Mouse (Mus musculus) layer of hippocampus, postnatal 14 days (tissue): ENCODE measurements at regions not wholly inside any gene's neighbourhood (a gene's known extent, or its start where the extent isn't known, plus 50 kb on each side); places are given as distances from the start of the nearest gene placed in this dataset.

Source experiments
- microRNA-seq, 2 experiments: library from miRNA; unstranded; fragments of <30 nt; microRNA quantifications; one replicate each; pipeline ENCODE4 v1.2.0; 2021

Small RNA genes in the stretch of these regions (microRNA-seq; reads per million reads assigned to microRNA genes)
- gene Gm44326 (0 reads per million in 2 experiments), gene Mir5099 (42.1 to 45.3 reads per million in 2 experiments)
